Mouse (Mus musculus) layer of hippocampus, postnatal 14 days (tissue): ENCODE measurements around the gene Clps. TPM values are rescaled to one million over a fixed set of nuclear protein-coding genes. Genes with fewer than 3 reads are reported as not detected.

Experiments
- DNase-seq, 2 experiments: peaks; one replicate each; pipeline ENCODE4 v3.0.0; 2021 to 2022; ENCODE audit warnings: low spot score in 2 of 2, mixed read lengths in 1 of 2
- microRNA-seq, 2 experiments: library from miRNA; unstranded; fragments of <30 nt; microRNA quantifications; one replicate each; pipeline ENCODE4 v1.2.0; 2021
- total RNA-seq, 2 experiments: library from RNA; stranded (reverse); gene quantifications; 2 replicates each; pipeline ENCODE4 v1.2.3; 2021

Clps gene
- total RNA-seq, 2 experiments from 2014 or later = not detected

- DNase-seq = no peak
Measured at GRCm38 (mm10) chr17:28520561-28520960, 40.0 kb downstream of the Clps start.

DNA sequence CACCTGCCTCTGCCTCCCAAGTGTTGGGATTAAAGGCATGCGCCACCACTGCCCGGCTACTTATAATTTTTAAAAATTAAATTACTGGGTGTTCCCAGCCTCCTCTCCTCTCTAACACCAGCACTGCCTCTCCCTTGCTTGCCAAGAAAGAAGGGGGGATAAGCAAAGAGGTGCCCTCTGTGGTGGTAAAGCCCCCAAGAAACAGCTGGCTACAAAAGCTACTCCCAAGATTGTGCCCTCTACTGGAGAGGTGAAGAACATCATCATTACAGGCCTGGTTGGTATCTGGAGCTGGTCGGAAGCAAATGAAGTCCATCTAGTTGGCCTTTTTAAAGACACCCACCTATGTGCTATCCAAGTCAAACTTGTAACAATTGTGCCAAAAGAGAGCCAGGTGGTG, 40.7 kb downstream of the Clps start:
- DNase-seq = no peak

DNA sequence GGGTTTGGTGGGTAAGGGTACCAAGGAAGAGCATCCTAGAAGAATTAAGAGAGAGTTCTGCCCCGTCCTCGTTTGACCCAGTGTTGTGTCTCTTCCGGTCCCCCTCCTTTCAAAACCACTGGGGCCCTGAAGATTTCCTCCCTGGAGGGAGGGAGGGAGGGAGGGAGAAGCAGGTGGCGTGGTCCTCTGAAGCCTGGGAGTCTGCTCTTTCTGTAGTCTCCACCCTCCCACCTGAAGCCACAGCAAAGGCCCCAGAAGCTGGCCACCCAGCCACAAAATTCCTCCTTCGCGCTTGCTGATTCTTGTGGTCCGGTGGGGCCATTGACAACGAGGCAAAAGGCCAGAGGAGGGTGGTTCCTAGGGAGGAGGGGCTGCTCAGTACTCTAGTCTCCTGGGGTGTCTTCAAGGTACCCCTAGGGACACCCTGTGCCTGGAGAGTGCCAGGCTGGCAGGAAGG, 41.9 kb downstream of the Clps start:
- DNase-seq = no peak

- peak; percentile 84 to 92 for DNase-seq
Measured at GRCm38 (mm10) chr17:28517956-28518614, 42.5 kb downstream of the Clps start.

- DNase-seq = peak in 1 of 2 experiments; percentile 67
Measured at GRCm38 (mm10) chr17:28517441-28517955, 43.1 kb downstream of the Clps start, which contains the start of gene Fkbp5. TSS of gene Fkbp5 (minus strand) at chr17:28517527.

- no peak for DNase-seq
Measured at GRCm38 (mm10) chr17:28516881-28517280, 43.7 kb downstream of the Clps start.

GRCm38 (mm10) chr17:28515431-28516341, 44.9 kb downstream of the Clps start:
- DNase-seq = no peak

DNA sequence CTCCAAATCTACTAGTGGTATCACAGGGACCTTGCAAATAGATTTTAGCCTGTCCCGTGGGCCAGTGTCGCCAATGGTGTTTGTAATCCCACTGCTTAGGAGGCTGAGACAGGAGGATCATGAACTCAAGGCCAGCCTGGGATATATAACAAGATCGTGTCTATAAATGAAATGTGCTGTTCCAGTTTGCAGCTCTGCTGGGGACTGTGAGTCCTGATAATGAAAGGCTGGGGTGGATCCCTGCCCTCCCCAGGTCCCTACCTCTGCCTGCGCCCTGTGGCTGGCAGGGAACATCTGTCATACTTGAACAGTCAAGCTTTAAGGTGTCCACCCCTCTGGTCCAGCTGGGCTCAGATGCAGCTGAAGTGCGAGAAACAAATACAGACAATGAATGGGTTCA, 46.0 kb downstream of the Clps start:
- no peak for DNase-seq

DNA sequence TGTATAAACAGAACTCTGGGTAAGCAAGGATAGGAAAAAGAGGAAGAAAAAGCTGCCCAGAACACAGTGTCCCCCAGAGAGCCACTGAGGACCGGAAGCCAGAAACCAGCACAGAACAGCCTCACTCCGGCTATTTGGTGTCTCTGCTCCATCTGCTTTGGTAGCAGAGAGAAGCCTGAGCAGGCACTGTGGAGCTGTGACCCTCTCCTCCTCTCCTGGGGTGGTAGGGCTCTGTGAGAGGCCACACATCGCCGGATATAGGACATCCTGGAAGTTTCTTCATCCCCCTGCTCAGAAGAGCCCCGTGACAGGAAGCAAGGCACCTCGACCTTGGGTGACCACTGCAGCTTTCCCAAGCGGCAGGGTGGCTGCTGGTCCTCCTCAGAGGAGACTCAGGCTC, 46.7 kb downstream of the Clps start:
- DNase-seq = no peak

DNA sequence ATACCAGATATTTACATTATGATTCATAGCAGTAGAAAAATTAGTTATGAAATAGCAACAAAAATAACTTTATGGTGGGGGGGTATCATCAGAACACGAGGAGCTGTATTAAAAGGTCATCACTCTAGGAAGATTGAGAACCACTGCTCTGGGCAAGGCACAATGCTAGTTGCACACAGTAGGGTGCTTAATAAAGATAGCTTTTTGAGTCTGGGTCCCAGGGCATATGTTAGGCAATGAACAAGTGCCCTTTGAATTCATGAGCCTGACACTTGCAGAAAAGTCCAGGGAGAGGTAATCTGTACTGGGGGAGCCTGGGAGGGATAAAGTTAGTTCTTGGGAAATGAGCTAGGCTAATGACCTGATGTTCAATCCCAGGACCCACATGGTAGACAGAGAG, 47.2 kb downstream of the Clps start:
- no peak for DNase-seq

- no peak for DNase-seq
Measured at GRCm38 (mm10) chr17:28512696-28513095, 47.9 kb downstream of the Clps start.

DNA sequence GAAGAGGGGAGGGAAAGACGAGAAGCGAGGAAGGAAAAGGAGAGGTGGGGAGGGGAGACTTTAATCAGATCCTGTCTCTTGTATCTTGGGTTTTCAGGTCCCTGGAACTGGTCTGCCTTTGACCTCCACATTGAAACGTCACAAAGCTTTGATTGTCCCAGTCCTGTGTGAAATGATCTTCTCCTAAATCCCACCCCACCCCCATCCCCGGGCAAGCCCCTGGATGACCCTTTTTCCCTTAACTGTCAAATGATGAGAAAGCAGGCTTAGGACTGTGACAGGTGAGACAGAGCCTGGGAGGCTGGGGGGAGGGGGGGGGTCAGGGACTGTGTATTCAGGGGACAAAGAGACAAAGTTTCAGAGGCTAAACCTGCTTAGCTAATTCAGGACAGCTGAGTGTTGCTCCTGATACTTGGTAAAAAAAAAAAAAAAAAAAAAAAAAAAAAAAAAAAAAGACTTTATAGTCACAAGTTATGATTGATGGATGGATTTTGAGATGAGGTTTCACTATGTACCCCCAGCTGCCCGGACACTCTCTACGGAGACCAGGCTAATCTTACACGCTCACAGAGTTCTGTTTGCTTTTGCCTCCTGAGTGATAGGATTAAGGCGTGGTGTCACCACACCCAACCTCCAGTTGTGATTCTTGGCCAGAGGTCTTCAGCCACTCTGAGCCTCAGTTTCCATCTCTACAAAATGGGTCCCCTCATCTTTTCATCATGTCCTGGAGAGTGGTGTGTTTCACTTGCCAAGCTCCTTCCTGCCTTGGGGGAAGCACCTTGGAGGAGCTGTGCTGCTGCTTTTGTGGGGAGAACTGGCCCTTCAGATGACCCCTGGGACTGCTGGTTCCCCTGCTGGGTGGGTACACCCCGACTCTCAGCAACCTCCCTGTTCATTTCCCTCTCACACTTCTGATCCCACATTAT, 48.7 kb downstream of the Clps start:
- no peak for DNase-seq

GRCm38 (mm10) chr17:28510445-28511342, 49.9 kb downstream of the Clps start:
- no peak for DNase-seq

Small RNA genes within 50 kb of the gene (microRNA-seq; reads per million reads assigned to microRNA genes)
- 0 reads per million in 2 experiments for gene Gm25195
- gene Mir6969 = 0 reads per million in 2 experiments

Other genes starting within 250 kb of the Clps start
- 10 to 100 TPM; 23.0 to 28.2 TPM for gene Fance, start 247.2 kb downstream of the Clps start, total RNA-seq
- 100 to 1,000 TPM; 394 to 418 TPM for gene Rpl10a, start 232.3 kb downstream of the Clps start, total RNA-seq
- gene Tead3, start 209.9 kb downstream of the Clps start, total RNA-seq = 1 to 10 TPM; 5.1 to 5.7 TPM
- gene Tulp1, start 195.5 kb downstream of the Clps start, total RNA-seq = not detected
- gene Fkbp5, start 43.2 kb downstream of the Clps start, total RNA-seq = 10 to 100 TPM; 65.4 to 78.1 TPM
- not detected for gene Armc12, start 30.0 kb downstream of the Clps start, total RNA-seq
- not detected for gene Clpsl2, start 11.4 kb downstream of the Clps start, total RNA-seq
- 1 to 10 TPM; 2.7 to 3.4 TPM for gene Lhfpl5, start 14.9 kb upstream of the Clps start, total RNA-seq
- 10 to 100 TPM; 87.0 to 90.8 TPM for gene Srpk1, start 61.9 kb upstream of the Clps start, total RNA-seq
- 1 to 10 TPM; 9.0 TPM for gene Slc26a8, start 129.5 kb upstream of the Clps start, total RNA-seq
- 10 to 100 TPM; 66.5 to 68.1 TPM for gene Mapk14, start 130.6 kb upstream of the Clps start, total RNA-seq
- 1 to 10 TPM; 1.4 to 2.3 TPM for gene AC170998.1, start 165.3 kb upstream of the Clps start, total RNA-seq
- 1 to 10 TPM; 1.0 to 1.5 TPM for gene Mapk13, start 208.5 kb upstream of the Clps start, total RNA-seq
- 10 to 100 TPM; 31.8 to 35.7 TPM for gene Brpf3, start 240.3 kb upstream of the Clps start, total RNA-seq